Mouse (Mus musculus) midbrain, embryonic 16.5 days (tissue): ENCODE measurements around the gene Ppara. TPM values are rescaled to one million over a fixed set of nuclear protein-coding genes. Genes with fewer than 3 reads are reported as not detected.
A peak's percentile ranks its signal among the peaks of the same experiment; 100 is the strongest.

Experiments
- ATAC-seq: fragments of 200-750 bp; cut with Nextera tagmentation; 2 replicates; pipeline ENCODE4 v1.8.0; 2017; ENCODE audit warnings: moderate TSS enrichment
- H3K27ac ChIP-seq: fragments of 300-500 bp; sonication (generic); 2 replicates; pipeline ENCODE4 v1.5.1; 2014; ENCODE audit warnings: mild to moderate bottlenecking, low read length, mixed read lengths
- H3K27me3 ChIP-seq: fragments of 300-500 bp; sonication (generic); 2 replicates; pipeline ENCODE4 v1.6.1; 2014; ENCODE audit warnings: low read depth, low read length, mixed read lengths; ENCODE audit not compliant: control insufficient read depth, insufficient read depth
- H3K36me3 ChIP-seq: fragments of 300-500 bp; sonication (generic); 2 replicates; pipeline ENCODE4 v1.6.1; 2014; ENCODE audit warnings: mild to moderate bottlenecking, low read length, moderate library complexity, mixed read lengths; ENCODE audit not compliant: control insufficient read depth, insufficient read depth
- H3K4me1 ChIP-seq: fragments of 300-500 bp; sonication (generic); 2 replicates; pipeline ENCODE4 v1.6.1; 2014; ENCODE audit warnings: mild to moderate bottlenecking, low read length, mixed read lengths; ENCODE audit not compliant: control insufficient read depth, insufficient read depth
- H3K4me2 ChIP-seq: fragments of 300-500 bp; sonication (generic); 2 replicates; pipeline ENCODE4 v1.6.1; 2014; ENCODE audit warnings: mild to moderate bottlenecking, low read length, mixed read lengths
- H3K4me3 ChIP-seq: fragments of 300-500 bp; sonication (generic); 2 replicates; pipeline ENCODE4 v1.5.1; 2014; ENCODE audit warnings: low read depth, mild to moderate bottlenecking, low read length, moderate library complexity, mixed read lengths
- H3K9ac ChIP-seq: fragments of 300-500 bp; sonication (generic); 2 replicates; pipeline ENCODE4 v1.6.1; 2014; ENCODE audit warnings: low read depth, low read length, mixed read lengths
- H3K9me3 ChIP-seq: fragments of 300-500 bp; sonication (generic); replicated peaks from 2 replicates; pipeline ENCODE4 v1.6.1; 2014; ENCODE audit warnings: mild to moderate bottlenecking, low read length, mixed read lengths; ENCODE audit not compliant: control insufficient read depth, poor library complexity, severe bottlenecking
- WGBS: fragments of 180-500 bp; shearing (Covaris S2); extraction: QIAGEN DNeasy Blood & Tissue Kit; methylation state at CpG from one replicate; pipeline ENCODE4 v1.1.7; 2014; 5-methylcytosine and 5-hydroxymethylcytosine counted together
- microRNA counts: library from miRNA; unstranded; fragments of <30 nt; microRNA quantifications from one replicate; lab custom pipeline; 2016
- microRNA-seq: library from miRNA; unstranded; fragments of <30 nt; microRNA quantifications from one replicate; pipeline ENCODE4, GENCODE M21; 2017
- polyA plus RNA-seq: library from polyadenylated mRNA; unstranded; fragments of >200 nt; fragmentation: Nextera tagmentation; extraction: Ambion mirVana; gene quantifications from 2 replicates; pipeline ENCODE4 v1.2.1, GENCODE M21; 2015

Ppara gene
- polyA plus RNA-seq, 1 experiment from 2014 or later, result 1.5 TPM

DNA sequence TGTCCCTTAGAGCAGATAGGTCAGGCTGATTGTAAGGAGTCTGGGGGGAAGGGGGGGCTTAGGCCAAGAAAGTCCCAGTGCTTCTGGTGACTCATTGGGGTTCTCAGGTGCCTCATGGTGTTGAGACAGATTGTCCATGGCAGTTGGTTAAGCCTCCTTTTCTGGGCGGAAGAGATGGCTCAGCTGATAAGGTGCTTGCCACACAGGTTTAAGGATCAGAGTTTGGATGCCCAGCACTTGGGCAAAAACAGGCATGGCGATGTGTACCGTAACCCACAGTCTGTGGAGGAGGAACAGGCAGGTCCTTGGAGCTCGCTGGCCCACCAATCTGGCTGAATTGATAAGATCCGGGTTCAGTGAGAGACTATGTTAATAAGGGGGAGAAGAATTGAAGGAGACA is 102.1 kb downstream of the Ppara start:
- ATAC-seq, result no peak
- Histone ChIP-seq H3K36me3 (peaks cover 2% of the 10 kb centered on the region; the same call in 1 of the 2 replicates), H3K9ac (no peak overlapping the region), H3K4me3 (no peak overlapping the region), H3K27me3 (no peaks in the 10 kb centered on the region), H3K4me2 (no peak overlapping the region), H3K4me1 (peaks cover 2% of the 10 kb centered on the region; the same call in 1 of the 2 replicates), H3K27ac (no peak overlapping the region), H3K9me3 (no peaks in the 10 kb centered on the region)
- 95% methylated on average over 5 of the region's 5 CpGs for WGBS

DNA sequence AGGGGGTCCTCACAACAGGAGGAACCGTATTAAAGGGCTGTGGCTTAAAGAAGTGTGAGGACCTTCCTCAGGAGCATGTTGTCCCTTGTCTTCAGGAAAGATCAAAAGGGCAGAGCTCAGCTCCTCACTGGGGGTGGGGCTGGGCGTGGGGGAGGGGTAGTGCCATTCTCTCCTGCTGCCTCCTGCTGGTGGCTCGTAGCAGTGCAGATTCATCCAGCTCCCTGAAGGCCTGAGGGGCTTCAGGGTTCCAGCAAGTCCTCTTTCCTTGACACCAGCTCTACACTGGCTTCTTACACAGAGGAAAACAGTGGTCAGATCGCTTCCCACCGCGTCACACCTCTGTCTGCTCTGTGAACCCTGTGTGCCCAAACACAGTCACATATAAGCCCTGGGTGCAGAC is 106.2 kb downstream of the Ppara start:
- H3K4me3 ChIP-seq, result no peak overlapping the region
- peaks cover 2% of the 10 kb centered on the region; the same call in 1 of the 2 replicates for H3K36me3 ChIP-seq
- no peak for ATAC-seq
- H3K27me3 ChIP-seq, result no peaks in the 10 kb centered on the region
- no peak overlapping the region for H3K9ac ChIP-seq
- no peaks in the 10 kb centered on the region for H3K9me3 ChIP-seq
- no peak overlapping the region for H3K4me2 ChIP-seq
- WGBS, result 39% methylated on average over 6 of the region's 6 CpGs
- H3K4me1 ChIP-seq, result no peaks in the 10 kb centered on the region
- no peak overlapping the region for H3K27ac ChIP-seq

DNA sequence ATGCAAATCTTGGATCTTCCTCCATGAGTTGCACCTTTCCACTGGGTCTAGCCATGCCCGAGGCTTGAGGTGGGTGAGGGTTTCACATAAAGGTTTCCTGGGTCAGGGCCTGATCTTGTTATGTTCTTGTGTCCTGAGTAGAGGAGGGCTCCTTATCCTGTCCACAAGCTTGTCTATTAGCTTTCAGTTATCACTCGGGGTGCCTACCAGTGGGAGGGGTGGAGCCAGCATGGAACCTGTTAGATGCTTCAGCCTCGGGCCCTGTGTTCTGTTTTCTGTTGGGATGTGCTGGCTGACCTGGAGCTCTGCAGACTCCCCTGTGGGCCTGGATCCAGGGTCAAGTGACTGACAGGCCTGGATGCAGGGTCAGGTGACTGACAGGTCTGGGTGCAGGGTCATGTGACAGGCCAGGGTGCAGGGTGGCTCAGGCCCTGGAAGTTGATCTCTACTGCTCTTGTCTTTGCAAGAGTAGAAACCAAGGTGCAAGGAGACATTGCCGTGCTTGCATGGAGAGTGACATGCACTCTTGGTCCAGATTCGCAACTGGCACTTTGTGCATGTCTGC is 107.1 kb downstream of the Ppara start:
- Histone ChIP-seq H3K4me3 (no peak overlapping the region), H3K4me2 (no peak overlapping the region), H3K9me3 (no peaks in the 10 kb centered on the region), H3K27ac (no peak overlapping the region), H3K27me3 (no peaks in the 10 kb centered on the region), H3K4me1 (no peaks in the 10 kb centered on the region), H3K36me3 (no peaks in the 10 kb centered on the region), H3K9ac (no peak overlapping the region)
- ATAC-seq, result no peak
- WGBS, result 86% methylated on average over 5 of the region's 5 CpGs

DNA sequence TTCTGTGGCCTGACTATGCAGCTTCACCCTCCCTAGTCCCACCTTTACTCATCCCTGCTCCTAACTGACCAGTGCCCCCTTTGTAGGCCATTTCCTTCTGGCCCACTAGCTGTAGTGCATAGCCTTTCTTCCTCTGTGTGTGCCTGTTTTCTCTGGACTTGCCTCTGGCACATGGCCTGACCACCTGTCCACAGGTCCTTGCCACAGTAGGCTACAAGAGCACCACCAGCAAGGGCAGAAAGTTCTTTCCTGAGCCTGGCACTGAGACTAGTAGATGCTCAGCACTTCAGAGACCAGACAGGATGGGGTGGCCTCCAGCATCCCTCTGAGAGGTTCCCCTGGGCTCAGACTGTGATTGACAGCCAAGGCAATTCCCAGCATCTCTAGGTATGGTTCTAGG is 110.3 kb downstream of the Ppara start:
- H3K4me3 ChIP-seq, result no peak overlapping the region
- no peaks in the 10 kb centered on the region for H3K4me1 ChIP-seq
- H3K9ac ChIP-seq, result no peak overlapping the region; the same call in 1 of the 2 replicates
- no peaks in the 10 kb centered on the region for H3K27me3 ChIP-seq
- H3K4me2 ChIP-seq, result no peak overlapping the region
- ATAC-seq, result no peak
- H3K36me3 ChIP-seq, result peaks cover 2% of the 10 kb centered on the region; the same call in 1 of the 2 replicates
- H3K27ac ChIP-seq, result no peak overlapping the region
- no peaks in the 10 kb centered on the region for H3K9me3 ChIP-seq

DNA sequence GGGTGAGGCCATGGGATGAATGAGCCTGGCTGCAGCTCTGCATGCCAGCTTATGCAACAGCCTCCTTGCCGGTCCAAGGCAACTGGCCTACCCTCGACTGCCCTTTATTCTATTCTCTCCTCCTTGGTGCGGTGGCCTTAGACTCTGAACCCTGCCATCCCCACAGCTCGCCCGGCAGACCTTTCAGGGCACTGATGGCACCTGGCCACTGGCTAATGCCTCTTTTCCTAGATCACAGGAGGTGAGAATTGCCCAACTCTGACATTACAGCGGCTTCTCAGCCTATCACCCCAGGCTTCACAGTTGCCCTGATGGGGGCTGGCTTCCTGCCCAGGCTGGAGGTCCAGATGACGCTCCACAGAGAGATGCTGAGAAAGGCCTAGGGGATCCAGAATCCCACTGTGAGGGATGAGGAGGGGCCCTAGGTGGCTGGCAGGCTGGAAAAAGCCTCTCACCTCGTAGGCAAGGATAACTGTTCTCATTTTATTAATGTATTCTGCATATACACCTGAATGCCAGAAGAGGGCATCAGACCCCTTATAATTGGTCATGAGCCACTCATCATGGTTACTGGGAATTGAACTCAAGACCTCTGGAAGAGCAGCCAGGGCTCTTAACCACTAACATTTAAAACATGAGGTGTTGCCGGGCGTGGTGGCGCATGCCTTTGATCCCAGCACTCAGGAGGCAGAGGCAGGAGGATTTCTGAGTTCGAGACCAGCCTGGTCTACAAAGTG is 117.0 kb downstream of the Ppara start:
- H3K4me2 ChIP-seq, result no peak overlapping the region
- H3K9ac ChIP-seq, result no peak overlapping the region
- no peaks in the 10 kb centered on the region for H3K27me3 ChIP-seq
- H3K9me3 ChIP-seq, result no peaks in the 10 kb centered on the region
- no peak overlapping the region for H3K4me3 ChIP-seq
- H3K4me1 ChIP-seq, result no peaks in the 10 kb centered on the region
- no peak overlapping the region for H3K27ac ChIP-seq
- H3K36me3 ChIP-seq, result peaks cover 6% of the 10 kb centered on the region; the same call in 1 of the 2 replicates
- ATAC-seq, result no peak
- WGBS, result 83% methylated on average over 12 of the region's 12 CpGs

MicroRNAs encoded within 50 kb of the gene (microRNA counts, 519-probe panel; counts per million panel counts)
- microRNA mmu-let-7b (lab: Ali Mortazavi, UCI) (3,595 counts per million, percentile 96 among the panel's probes with 10 or more counts), microRNA mmu-let-7c (lab: Ali Mortazavi, UCI) (4,055 counts per million, percentile 98 among the panel's probes with 10 or more counts)

Small RNA genes lying within 50 kb of the gene (microRNA-seq; reads per million reads assigned to microRNA genes)
- gene Mirlet7b (4,880 reads per million, percentile 91 among the genes with 10 or more reads in this experiment), gene Mirlet7c-2 (595 reads per million, percentile 74 among the genes with 10 or more reads in this experiment)

Other genes with a start within 250 kb of the Ppara start
- gene 7530416G11Rik, start 231.8 kb upstream of the Ppara start, polyA plus RNA-seq, result not detected in 2 replicates
- 22.6 and 25.3 TPM in 2 replicates for gene Wnt7b, start 152.5 kb upstream of the Ppara start, polyA plus RNA-seq
- gene Cdpf1, start 76.7 kb downstream of the Ppara start, polyA plus RNA-seq, result 18.9 and 26.3 TPM in 2 replicates
- 0.05 TPM in 1 of 2 replicates, not detected in the other for gene Pkdrej, start 86.8 kb downstream of the Ppara start, polyA plus RNA-seq
- 2.9 and 4.0 TPM in 2 replicates for gene Ttc38, start 97.3 kb downstream of the Ppara start, polyA plus RNA-seq
- 3.4 and 4.2 TPM in 2 replicates for gene Gtse1, start 124.8 kb downstream of the Ppara start, polyA plus RNA-seq
- 58.5 and 59.5 TPM in 2 replicates for gene Trmu, start 144.3 kb downstream of the Ppara start, polyA plus RNA-seq